Mouse (Mus musculus) spleen, adult 2 months (tissue): ENCODE measurements at regions not wholly inside any gene's neighbourhood (a gene's known extent, or its start where the extent isn't known, plus 50 kb on each side); places are given as distances from the start of the nearest gene placed in this dataset.

Experiments
- CTCF ChIP-seq: fragments of 200-500 bp; IDR thresholded peaks from 2 replicates; pipeline ENCODE4 v1.5.1; 2011; ENCODE audit warnings: mild to moderate bottlenecking, inconsistent platforms; ENCODE audit not compliant: insufficient read depth, insufficient read length, insufficient replicate concordance; ENCODE audit errors: extremely low read depth
- POLR2A ChIP-seq: fragments of 200-500 bp; IDR thresholded peaks from 2 replicates; pipeline ENCODE4 v1.6.1; 2011; ENCODE audit warnings: low read depth, low read length, inconsistent platforms

- TF ChIP-seq CTCF (no peak), POLR2A (no peak)
Measured at GRCm38 (mm10) chr15:51481856-51482255, 2402.8 kb upstream of the Gm7489 start.
